Mouse (Mus musculus) bone marrow macrophage, adult 2 months (primary cell): ENCODE results near the gene Ldha.
"Not testable (repeated sequence)": the region's sequence is repeated elsewhere in the genome, so short reads cannot be mapped to it uniquely, and the experiment has no call there.

Experiments used
- CTCF ChIP-seq: IDR thresholded peaks from 2 replicates; pipeline ENCODE4 v1.5.1; 2012; ENCODE audit warnings: low read depth, mild to moderate bottlenecking, low read length, moderate library complexity
- POLR2A ChIP-seq: IDR thresholded peaks from 2 replicates; pipeline ENCODE4 v1.6.1; 2012; ENCODE audit warnings: mild to moderate bottlenecking, low read depth, low read length, borderline replicate concordance

- TF ChIP-seq CTCF, POLR2A: not testable (repeated sequence)
Measured at GRCm38 (mm10) chr7:46820876-46821632, 20.2 kb upstream of the Ldha start.
